Mouse (Mus musculus): ENCODE data around the gene Cnn3.

- TF ChIP-seq CTCF (IDR thresholded peaks at IDR 0.05; ENCODE audit: low read depth, low read length): no peak
- no peak for TF ChIP-seq POLR2A (IDR thresholded peaks at IDR 0.05; ENCODE audit: extremely low read depth, insufficient read depth, low read length)
These were observed 15.2 kb downstream of the Cnn3 start for GRCm38 (mm10) chr3:121441504-121441903.

Measured in liver, adult 2 months (tissue).